8 mouse cellular contexts compared by ENCODE assay signal in the genomic region with DNA sequence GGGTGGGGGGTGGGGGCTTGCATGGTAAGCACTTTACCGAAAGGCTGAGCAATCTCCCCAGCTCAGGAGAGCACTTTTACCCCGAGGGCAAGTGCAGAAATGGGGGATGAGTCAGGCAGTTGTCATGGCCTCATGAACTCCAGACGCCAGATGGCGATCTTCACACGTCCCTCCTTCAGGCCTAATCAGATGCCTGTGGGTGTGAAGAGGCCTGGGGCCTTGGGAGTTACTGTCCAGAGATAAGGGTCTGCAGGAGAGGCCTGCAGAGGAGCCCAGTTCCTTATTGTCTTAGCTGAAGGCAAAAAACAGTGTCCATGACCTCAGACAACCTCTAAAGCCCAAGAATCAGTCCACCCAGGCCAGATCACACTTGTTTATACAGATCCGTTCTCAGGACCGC. TPM values are rescaled to one million over a fixed set of nuclear protein-coding genes. Genes with fewer than 3 reads are reported as not detected.
DNase-seq lines count a peak whose midpoint lies in the region; ATAC-seq and TF ChIP-seq lines count a peak whose summit lies in the region.

No protein-coding gene starts in this region.

- no peak for ATAC-seq in forebrain, embryonic 11.5 days (replicated peaks; ENCODE audit: low FRiP score)
- ATAC-seq in forebrain, embryonic 15.5 days (replicated peaks), result no peak
- ATAC-seq in forebrain, embryonic 13.5 days, result no peak
- 0 out of 2 replicates have a peak, but pooled peaks have one; percentile 22 for ATAC-seq in hindbrain, embryonic 16.5 days
- ATAC-seq in megakaryocyte, adult 5-6 weeks (ENCODE audit: poor library complexity, severe bottlenecking), result peak; percentile 71

- 37% methylated on average over 7 of the region's 7 CpGs for WGBS in forebrain, embryonic 11.5 days
- WGBS in forebrain, embryonic 15.5 days, result 32% methylated on average over 7 of the region's 7 CpGs
- WGBS in bone marrow, adult 2 months, result 47% methylated on average over 7 of the region's 7 CpGs
- 39% methylated on average over 7 of the region's 7 CpGs for WGBS in forebrain, embryonic 13.5 days
- 28% methylated on average over 7 of the region's 7 CpGs for WGBS in hindbrain, embryonic 16.5 days
- 62% methylated on average over 7 of the region's 7 CpGs for WGBS in spleen, adult 2 months

- TF ChIP-seq POLR2A in bone marrow, adult 2 months (IDR thresholded peaks at IDR 0.05; ENCODE audit: borderline replicate concordance, control insufficient read depth, low read depth, low read length), result no peak
- TF ChIP-seq POLR2A in spleen, adult 2 months (IDR thresholded peaks at IDR 0.05; ENCODE audit: low read depth, low read length), result no peak

- no peaks in the 10 kb centered on the region for H3K36me3 ChIP-seq in forebrain, embryonic 11.5 days (ENCODE audit: control insufficient read depth, insufficient read depth, low read length)
- 0 out of 2 replicates have a peak, but pooled peaks cover 7% of the 10 kb centered on the region for H3K36me3 ChIP-seq in forebrain, embryonic 15.5 days
- H3K36me3 ChIP-seq in forebrain, embryonic 13.5 days (ENCODE audit: poor library complexity, severe bottlenecking), result peaks cover 19% of the 10 kb centered on the region
- H3K36me3 ChIP-seq in hindbrain, embryonic 16.5 days (ENCODE audit: control insufficient read depth, insufficient read depth, low read length), result peaks cover 5% of the 10 kb centered on the region; the same call in 1 of the 2 replicates
- peaks cover 6% of the 10 kb centered on the region; the same call in 1 of the 2 replicates for H3K36me3 ChIP-seq in spleen, adult 2 months (ENCODE audit: control insufficient read depth, insufficient read depth, low read length)

- DNase-seq in forebrain, embryonic 11.5 days (ENCODE audit: low spot score), result peak; percentile 67
- DNase-seq in layer of hippocampus, postnatal 36 days, result peak; percentile 55
- DNase-seq in spleen, adult 2 months (ENCODE audit: low read depth in 1 of 2, low spot score in 2 of 2), result peak in 1 of 2 experiments; percentile 67

- peak overlapping the region; percentile 33; the same call in 1 of the 2 replicates for H3K9ac ChIP-seq in forebrain, embryonic 11.5 days (ENCODE audit: low read length)
- H3K9ac ChIP-seq in forebrain, embryonic 15.5 days (replicated peaks), result no peak overlapping the region
- 0 out of 2 replicates have a peak overlapping the region, but pooled peaks have one; percentile 1 for H3K9ac ChIP-seq in forebrain, embryonic 13.5 days
- H3K9ac ChIP-seq in hindbrain, embryonic 16.5 days (ENCODE audit: low read depth, low read length), result no peak overlapping the region

- no peaks in the 10 kb centered on the region for H3K9me3 ChIP-seq in forebrain, embryonic 11.5 days (ENCODE audit: control insufficient read depth, low read length)
- no peaks in the 10 kb centered on the region for H3K9me3 ChIP-seq in forebrain, embryonic 15.5 days
- H3K9me3 ChIP-seq in forebrain, embryonic 13.5 days (replicated peaks), result no peaks in the 10 kb centered on the region
- no peaks in the 10 kb centered on the region for H3K9me3 ChIP-seq in hindbrain, embryonic 16.5 days (ENCODE audit: control insufficient read depth, low read length)

- H3K27me3 ChIP-seq in forebrain, embryonic 11.5 days (ENCODE audit: control insufficient read depth, insufficient read depth, low read length), result no peaks in the 10 kb centered on the region
- H3K27me3 ChIP-seq in forebrain, embryonic 15.5 days, result no peaks in the 10 kb centered on the region
- H3K27me3 ChIP-seq in forebrain, embryonic 13.5 days, result no peaks in the 10 kb centered on the region
- H3K27me3 ChIP-seq in hindbrain, embryonic 16.5 days (replicated peaks; ENCODE audit: control insufficient read depth, insufficient read depth, low read length), result no peaks in the 10 kb centered on the region
- no peaks in the 10 kb centered on the region for H3K27me3 ChIP-seq in spleen, adult 2 months (ENCODE audit: control insufficient read depth, insufficient read depth, low read length)

- peak; percentile 73 for TF ChIP-seq CTCF in bone marrow, adult 2 months (IDR thresholded peaks at IDR 0.05; ENCODE audit: control insufficient read depth, insufficient read depth, low read length)
- peak; percentile 29; the same call in 1 of the 2 replicates for TF ChIP-seq CTCF in spleen, adult 2 months (IDR thresholded peaks at IDR 0.05; ENCODE audit: extremely low read depth, insufficient read depth, insufficient read length, insufficient replicate concordance)

- H3K4me2 ChIP-seq in forebrain, embryonic 11.5 days (ENCODE audit: low read depth, low read length, severe bottlenecking), result no peak overlapping the region
- H3K4me2 ChIP-seq in forebrain, embryonic 15.5 days (replicated peaks), result no peak overlapping the region
- H3K4me2 ChIP-seq in forebrain, embryonic 13.5 days, result no peak overlapping the region
- H3K4me2 ChIP-seq in hindbrain, embryonic 16.5 days (ENCODE audit: low read length), result no peak overlapping the region

- no peak overlapping the region for H3K27ac ChIP-seq in forebrain, embryonic 11.5 days (ENCODE audit: low read depth, low read length)
- no peak overlapping the region for H3K27ac ChIP-seq in forebrain, embryonic 15.5 days (replicated peaks)
- no peak overlapping the region for H3K27ac ChIP-seq in bone marrow, adult 2 months (ENCODE audit: control insufficient read depth, insufficient read depth, low read depth, low read length, poor library complexity)
- no peak overlapping the region for H3K27ac ChIP-seq in forebrain, embryonic 13.5 days
- H3K27ac ChIP-seq in hindbrain, embryonic 16.5 days (ENCODE audit: low read depth, low read length), result no peak overlapping the region
- H3K27ac ChIP-seq in spleen, adult 2 months (ENCODE audit: insufficient read depth, low read length), result no peak overlapping the region

- H3K4me3 ChIP-seq in forebrain, embryonic 11.5 days (ENCODE audit: low read depth, low read length), result no peak overlapping the region
- no peak overlapping the region for H3K4me3 ChIP-seq in forebrain, embryonic 15.5 days
- H3K4me3 ChIP-seq in bone marrow, adult 2 months (replicated peaks; ENCODE audit: control insufficient read depth, low read depth, low read length), result no peak overlapping the region
- no peak overlapping the region for H3K4me3 ChIP-seq in forebrain, embryonic 13.5 days
- H3K4me3 ChIP-seq in hindbrain, embryonic 16.5 days (ENCODE audit: low read length), result no peak overlapping the region
- H3K4me3 ChIP-seq in spleen, adult 2 months (ENCODE audit: extremely low read depth, insufficient read depth, insufficient read length), result no peak overlapping the region

- no peaks in the 10 kb centered on the region for H3K4me1 ChIP-seq in forebrain, embryonic 11.5 days (replicated peaks; ENCODE audit: control insufficient read depth, insufficient read depth, low read length)
- H3K4me1 ChIP-seq in forebrain, embryonic 15.5 days, result 0 out of 2 replicates have a peak, but pooled peaks cover 4% of the 10 kb centered on the region
- H3K4me1 ChIP-seq in bone marrow, adult 2 months (ENCODE audit: control insufficient read depth, insufficient read depth, low read length), result no peaks in the 10 kb centered on the region; the same call in none of the 2 replicates
- peaks cover 11% of the 10 kb centered on the region for H3K4me1 ChIP-seq in forebrain, embryonic 13.5 days
- no peaks in the 10 kb centered on the region for H3K4me1 ChIP-seq in hindbrain, embryonic 16.5 days (ENCODE audit: control insufficient read depth, insufficient read depth, low read depth, low read length)
- H3K4me1 ChIP-seq in spleen, adult 2 months (ENCODE audit: control insufficient read depth, insufficient read depth, insufficient read length), result no peaks in the 10 kb centered on the region

RNA-seq across cellular contexts. Expression of a gene that starts 10.4 kb away (rescaled TPM):
- 36.6 and 41.2 TPM in 2 replicates for polyA plus RNA-seq in forebrain, embryonic 11.5 days (2014; fragmentation: Nextera tagmentation; extraction: Ambion mirVana)
- polyA plus RNA-seq in forebrain, embryonic 15.5 days (2015; fragmentation: Nextera tagmentation; extraction: Ambion mirVana), result 16.9 and 17.3 TPM in 2 replicates
- 1.7 and 7.0 TPM in 2 replicates for polyA plus RNA-seq in bone marrow, adult 2 months (2011; ENCODE audit: insufficient read depth, insufficient read length, low replicate concordance, missing spikeins)
- polyA plus RNA-seq in forebrain, embryonic 13.5 days (2015; fragmentation: Nextera tagmentation; extraction: Ambion mirVana), result 15.5 and 16.3 TPM in 2 replicates
- polyA plus RNA-seq in hindbrain, embryonic 16.5 days (2015; fragmentation: Nextera tagmentation; extraction: Ambion mirVana), result 29.2 and 33.1 TPM in 2 replicates
- total RNA-seq in layer of hippocampus, postnatal 36 days (2021), result 1 to 10 TPM; 4.4 to 5.0 TPM
- total RNA-seq in megakaryocyte, adult 5-6 weeks (2015), result 0.09 TPM in 1 of 2 replicates, not detected in the other
- total RNA-seq in megakaryocyte, adult 5-6 weeks (2017), result not detected in 2 replicates
- 14.9 and 16.7 TPM in 2 replicates for polyA plus RNA-seq in spleen, adult 2 months (2012; rRNA removed)

RNA-seq across cellular contexts. Expression of a gene that starts 11.2 kb away (rescaled TPM):
- polyA plus RNA-seq in forebrain, embryonic 11.5 days (2014; fragmentation: Nextera tagmentation; extraction: Ambion mirVana), result 17.8 and 18.9 TPM in 2 replicates
- polyA plus RNA-seq in forebrain, embryonic 15.5 days (2015; fragmentation: Nextera tagmentation; extraction: Ambion mirVana), result 13.5 and 14.4 TPM in 2 replicates
- 0.45 and 3.9 TPM in 2 replicates for polyA plus RNA-seq in bone marrow, adult 2 months (2011; ENCODE audit: insufficient read depth, insufficient read length, low replicate concordance, missing spikeins)
- 10.9 and 12.3 TPM in 2 replicates for polyA plus RNA-seq in forebrain, embryonic 13.5 days (2015; fragmentation: Nextera tagmentation; extraction: Ambion mirVana)
- polyA plus RNA-seq in hindbrain, embryonic 16.5 days (2015; fragmentation: Nextera tagmentation; extraction: Ambion mirVana), result 21.5 and 25.5 TPM in 2 replicates
- total RNA-seq in layer of hippocampus, postnatal 36 days (2021), result 1 to 10 TPM; 8.7 to 9.4 TPM
- not detected in 2 replicates for total RNA-seq in megakaryocyte, adult 5-6 weeks (2015)
- total RNA-seq in megakaryocyte, adult 5-6 weeks (2017), result 0.08 TPM in 1 of 2 replicates, not detected in the other
- 6.7 and 11.1 TPM in 2 replicates for polyA plus RNA-seq in spleen, adult 2 months (2012; rRNA removed)

RNA-seq across cellular contexts. Expression of a gene that starts 15.8 kb away (rescaled TPM):
- polyA plus RNA-seq in forebrain, embryonic 11.5 days (2014; fragmentation: Nextera tagmentation; extraction: Ambion mirVana), result 104 and 115 TPM in 2 replicates
- polyA plus RNA-seq in forebrain, embryonic 15.5 days (2015; fragmentation: Nextera tagmentation; extraction: Ambion mirVana), result 103 and 112 TPM in 2 replicates
- polyA plus RNA-seq in bone marrow, adult 2 months (2011; ENCODE audit: insufficient read depth, insufficient read length, low replicate concordance, missing spikeins), result 5.8 and 21.5 TPM in 2 replicates
- 105 and 114 TPM in 2 replicates for polyA plus RNA-seq in forebrain, embryonic 13.5 days (2015; fragmentation: Nextera tagmentation; extraction: Ambion mirVana)
- polyA plus RNA-seq in hindbrain, embryonic 16.5 days (2015; fragmentation: Nextera tagmentation; extraction: Ambion mirVana), result 127 TPM in 2 replicates
- total RNA-seq in layer of hippocampus, postnatal 36 days (2021), result 10 to 100 TPM; 56.9 to 62.8 TPM
- total RNA-seq in megakaryocyte, adult 5-6 weeks (2015), result 8.8 and 9.8 TPM in 2 replicates
- 7.3 and 9.6 TPM in 2 replicates for total RNA-seq in megakaryocyte, adult 5-6 weeks (2017)
- polyA plus RNA-seq in spleen, adult 2 months (2012; rRNA removed), result 28.8 and 40.8 TPM in 2 replicates

RNA-seq across cellular contexts. Expression of a gene that starts 15.9 kb away (rescaled TPM):
- polyA plus RNA-seq in forebrain, embryonic 11.5 days (2014; fragmentation: Nextera tagmentation; extraction: Ambion mirVana), result 0.41 and 0.85 TPM in 2 replicates
- polyA plus RNA-seq in forebrain, embryonic 15.5 days (2015; fragmentation: Nextera tagmentation; extraction: Ambion mirVana), result 0.67 and 0.69 TPM in 2 replicates
- polyA plus RNA-seq in bone marrow, adult 2 months (2011; ENCODE audit: insufficient read depth, insufficient read length, low replicate concordance, missing spikeins), result not detected in 2 replicates
- polyA plus RNA-seq in forebrain, embryonic 13.5 days (2015; fragmentation: Nextera tagmentation; extraction: Ambion mirVana), result 0.70 and 1.1 TPM in 2 replicates
- 0.75 and 1.2 TPM in 2 replicates for polyA plus RNA-seq in hindbrain, embryonic 16.5 days (2015; fragmentation: Nextera tagmentation; extraction: Ambion mirVana)
- 1 to 10 TPM; 1.4 to 1.9 TPM for total RNA-seq in layer of hippocampus, postnatal 36 days (2021)
- total RNA-seq in megakaryocyte, adult 5-6 weeks (2015), result not detected in 2 replicates
- total RNA-seq in megakaryocyte, adult 5-6 weeks (2017), result not detected in 2 replicates
- 0.18 and 0.27 TPM in 2 replicates for polyA plus RNA-seq in spleen, adult 2 months (2012; rRNA removed)

RNA-seq across cellular contexts. Expression of a gene that starts 28.3 kb away (rescaled TPM):
- 33.3 and 35.5 TPM in 2 replicates for polyA plus RNA-seq in forebrain, embryonic 11.5 days (2014; fragmentation: Nextera tagmentation; extraction: Ambion mirVana)
- polyA plus RNA-seq in forebrain, embryonic 15.5 days (2015; fragmentation: Nextera tagmentation; extraction: Ambion mirVana), result 51.4 and 55.4 TPM in 2 replicates
- polyA plus RNA-seq in bone marrow, adult 2 months (2011; ENCODE audit: insufficient read depth, insufficient read length, low replicate concordance, missing spikeins), result 11.1 and 14.8 TPM in 2 replicates
- polyA plus RNA-seq in forebrain, embryonic 13.5 days (2015; fragmentation: Nextera tagmentation; extraction: Ambion mirVana), result 37.1 and 42.8 TPM in 2 replicates
- polyA plus RNA-seq in hindbrain, embryonic 16.5 days (2015; fragmentation: Nextera tagmentation; extraction: Ambion mirVana), result 68.8 and 77.7 TPM in 2 replicates
- total RNA-seq in layer of hippocampus, postnatal 36 days (2021), result 10 to 100 TPM; 36.5 to 39.8 TPM
- 3.5 and 3.9 TPM in 2 replicates for total RNA-seq in megakaryocyte, adult 5-6 weeks (2015)
- 1.5 and 5.1 TPM in 2 replicates for total RNA-seq in megakaryocyte, adult 5-6 weeks (2017)
- polyA plus RNA-seq in spleen, adult 2 months (2012; rRNA removed), result 84.5 and 91.6 TPM in 2 replicates

Comparison
In these comparisons a context has a peak if more than half of its experiments do, and no peak if none do; other contexts are left out.
1. H3K9ac ChIP-seq: peak in forebrain, embryonic 11.5 days (single experiment) and forebrain, embryonic 13.5 days (single experiment); none in forebrain, embryonic 15.5 days (single experiment) and hindbrain, embryonic 16.5 days (single experiment).
2. ATAC-seq: peak in hindbrain, embryonic 16.5 days (single experiment) and megakaryocyte, adult 5-6 weeks (single experiment); none in forebrain, embryonic 11.5 days (single experiment), forebrain, embryonic 15.5 days (single experiment) and forebrain, embryonic 13.5 days (single experiment).